Mouse (Mus musculus) liver, embryonic 12.5 days (tissue): ENCODE results near the gene Msantd3. TPM values are rescaled to one million over a fixed set of nuclear protein-coding genes. Genes with fewer than 3 reads are reported as not detected.

Source experiments
- ATAC-seq: fragments of 200-750 bp; cut with Nextera tagmentation; 2 replicates; pipeline ENCODE4 v1.8.0; 2017; ENCODE audit warnings: moderate number of reproducible peaks, mild to moderate bottlenecking, moderate library complexity
- H3K27ac ChIP-seq: fragments of 300-500 bp; sonication (generic); 2 replicates; pipeline ENCODE4 v1.5.1; 2016; ENCODE audit warnings: mild to moderate bottlenecking
- H3K27me3 ChIP-seq: fragments of 300-500 bp; sonication (generic); replicated peaks from 2 replicates; pipeline ENCODE4 v1.6.1; 2016; ENCODE audit warnings: mild to moderate bottlenecking, moderate library complexity
- H3K36me3 ChIP-seq: fragments of 300-500 bp; sonication (generic); 2 replicates; pipeline ENCODE4 v1.6.1; 2016; ENCODE audit warnings: mild to moderate bottlenecking, moderate library complexity
- H3K4me1 ChIP-seq: fragments of 300-500 bp; sonication (generic); 2 replicates; pipeline ENCODE4 v1.6.1; 2016
- H3K4me2 ChIP-seq: fragments of 300-500 bp; sonication (generic); 2 replicates; pipeline ENCODE4 v1.6.1; 2016; ENCODE audit warnings: mild to moderate bottlenecking, moderate library complexity
- H3K4me3 ChIP-seq: fragments of 300-500 bp; sonication (generic); 2 replicates; pipeline ENCODE4 v1.5.1; 2016; ENCODE audit warnings: mild to moderate bottlenecking, moderate library complexity
- H3K9ac ChIP-seq: fragments of 300-500 bp; sonication (generic); 2 replicates; pipeline ENCODE4 v1.6.1; 2016; ENCODE audit warnings: mild to moderate bottlenecking, moderate library complexity
- H3K9me3 ChIP-seq: fragments of 300-500 bp; sonication (generic); replicated peaks from 2 replicates; pipeline ENCODE4 v1.6.1; 2016; ENCODE audit warnings: mild to moderate bottlenecking, moderate library complexity
- WGBS: fragments of 180-500 bp; shearing (Covaris S2); methylation state at CpG from one replicate; pipeline ENCODE4 v1.1.7; 2016; ENCODE audit not compliant: insufficient replicate concordance; 5-methylcytosine and 5-hydroxymethylcytosine counted together
- polyA plus RNA-seq: library from polyadenylated mRNA; unstranded; fragments of >200 nt; fragmentation: Nextera tagmentation; extraction: Ambion mirVana; gene quantifications from 2 replicates; pipeline ENCODE4 v1.2.1, GENCODE M21; 2016

The Msantd3 gene
- polyA plus RNA-seq, 1 experiment from 2014 or later, result 4.7 TPM

GRCm38 (mm10) chr4:48586099-48586821 lies 46.5 kb downstream of the Msantd3 start:
- H3K9ac ChIP-seq, result peak overlapping the region; percentile 72; the same call in 1 of the 2 replicates
- no peak overlapping the region for H3K27ac ChIP-seq

DNA sequence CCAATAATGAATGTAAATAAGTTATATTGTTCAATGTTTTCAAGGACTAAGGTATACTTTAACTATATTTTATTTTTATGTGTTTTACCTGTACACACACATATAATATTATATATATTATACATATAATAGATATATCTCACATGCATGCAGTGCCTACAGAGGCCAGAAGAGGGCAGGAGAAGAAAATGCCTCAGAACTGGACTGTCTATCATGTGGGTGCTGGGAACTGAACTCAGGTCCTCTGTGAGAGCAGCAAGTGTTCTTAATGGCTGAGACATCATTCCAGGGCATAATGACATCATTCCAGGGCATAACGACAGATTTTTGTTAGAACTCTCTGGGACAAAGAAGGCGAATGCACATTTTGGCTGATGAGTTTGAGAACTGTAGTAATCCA lies 47.8 kb downstream of the Msantd3 start:
- 77% methylated on average over 2 of the region's 2 CpGs for WGBS
- Histone ChIP-seq H3K4me1 (peaks cover 16% of the 10 kb centered on the region; the same call in 1 of the 2 replicates), H3K36me3 (no peaks in the 10 kb centered on the region), H3K4me3 (no peak overlapping the region), H3K9me3 (no peaks in the 10 kb centered on the region), H3K27me3 (peaks cover 29% of the 10 kb centered on the region), H3K27ac (no peak overlapping the region), H3K4me2 (no peak overlapping the region), H3K9ac (no peak overlapping the region)
- ATAC-seq, result no peak

More at GRCm38 (mm10) chr4:48586099-48586821, 46.5 kb downstream of the Msantd3 start:
- Histone ChIP-seq H3K9me3 (no peaks in the 10 kb centered on the region), H3K4me2 (peak overlapping the region; percentile 84), H3K4me1 (peaks cover 16% of the 10 kb centered on the region; the same call in 1 of the 2 replicates), H3K4me3 (peak overlapping the region; percentile 69), H3K27me3 (peaks cover 29% of the 10 kb centered on the region), H3K36me3 (no peaks in the 10 kb centered on the region)
- peak; percentile 36 for ATAC-seq
- 16% methylated on average over 11 of the region's 12 CpGs for WGBS

DNA sequence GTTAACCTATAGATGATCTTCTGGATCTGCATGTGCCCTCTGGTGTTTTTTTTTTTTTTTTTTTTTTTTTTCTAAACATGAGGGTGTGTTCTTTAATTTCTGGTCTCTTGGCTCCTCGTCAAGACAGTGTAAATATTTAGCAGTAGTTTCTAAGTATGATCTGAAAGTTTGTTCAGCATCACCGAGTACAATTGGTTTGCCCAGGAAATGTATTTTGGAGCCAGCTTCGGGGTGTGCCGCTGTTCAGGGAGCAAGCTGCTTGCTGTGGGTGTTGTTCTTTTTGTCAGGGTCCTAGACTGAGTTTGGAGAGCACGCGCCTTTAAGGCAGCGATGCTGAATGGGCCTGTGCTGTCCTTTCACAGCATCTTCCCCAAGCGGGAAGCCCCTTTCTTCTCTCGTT lies 48.8 kb downstream of the Msantd3 start:
- no peaks in the 10 kb centered on the region for H3K36me3 ChIP-seq
- H3K9ac ChIP-seq, result no peak overlapping the region
- H3K27me3 ChIP-seq, result peaks cover 29% of the 10 kb centered on the region
- ATAC-seq, result no peak
- no peak overlapping the region for H3K4me2 ChIP-seq
- H3K4me1 ChIP-seq, result peaks cover 16% of the 10 kb centered on the region; the same call in 1 of the 2 replicates
- WGBS, result 64% methylated on average over 9 of the region's 9 CpGs
- H3K9me3 ChIP-seq, result no peaks in the 10 kb centered on the region
- H3K4me3 ChIP-seq, result no peak overlapping the region
- no peak overlapping the region for H3K27ac ChIP-seq

DNA sequence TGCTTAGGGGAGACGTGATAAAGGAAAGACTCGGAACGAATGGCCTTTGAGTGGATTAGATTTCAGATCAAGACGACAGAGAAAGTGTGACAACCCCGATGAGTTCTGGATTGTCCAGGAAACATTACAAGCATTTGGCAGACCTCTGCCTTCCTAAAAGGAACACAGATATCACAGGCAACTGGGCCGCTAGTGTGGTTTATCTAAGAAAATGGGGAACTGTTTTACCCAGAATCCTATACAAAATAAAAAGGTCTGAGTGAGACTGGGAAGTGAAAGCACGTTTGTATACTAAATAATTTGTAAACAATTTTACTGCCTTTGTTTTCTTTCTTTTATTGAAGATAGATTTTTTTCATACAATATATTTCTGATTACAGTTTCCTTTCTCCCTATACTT lies 51.1 kb downstream of the Msantd3 start:
- H3K4me3 ChIP-seq, result no peak overlapping the region
- H3K4me1 ChIP-seq, result 0 out of 2 replicates have a peak, but pooled peaks cover 9% of the 10 kb centered on the region
- H3K27ac ChIP-seq, result no peak overlapping the region
- H3K9ac ChIP-seq, result no peak overlapping the region
- H3K4me2 ChIP-seq, result no peak overlapping the region
- 44% methylated on average over 7 of the region's 7 CpGs for WGBS
- H3K36me3 ChIP-seq, result no peaks in the 10 kb centered on the region
- no peak for ATAC-seq
- H3K9me3 ChIP-seq, result no peaks in the 10 kb centered on the region
- H3K27me3 ChIP-seq, result peaks cover 9% of the 10 kb centered on the region

GRCm38 (mm10) chr4:48591390-48591789 lies 51.7 kb downstream of the Msantd3 start:
- Histone ChIP-seq H3K4me1 (0 out of 2 replicates have a peak, but pooled peaks cover 3% of the 10 kb centered on the region), H3K36me3 (no peaks in the 10 kb centered on the region), H3K9me3 (no peaks in the 10 kb centered on the region), H3K4me2 (no peak overlapping the region), H3K4me3 (no peak overlapping the region), H3K9ac (no peak overlapping the region), H3K27ac (no peak overlapping the region), H3K27me3 (peaks cover 3% of the 10 kb centered on the region)
- no peak for ATAC-seq
- 82% methylated on average over 3 of the region's 3 CpGs for WGBS

DNA sequence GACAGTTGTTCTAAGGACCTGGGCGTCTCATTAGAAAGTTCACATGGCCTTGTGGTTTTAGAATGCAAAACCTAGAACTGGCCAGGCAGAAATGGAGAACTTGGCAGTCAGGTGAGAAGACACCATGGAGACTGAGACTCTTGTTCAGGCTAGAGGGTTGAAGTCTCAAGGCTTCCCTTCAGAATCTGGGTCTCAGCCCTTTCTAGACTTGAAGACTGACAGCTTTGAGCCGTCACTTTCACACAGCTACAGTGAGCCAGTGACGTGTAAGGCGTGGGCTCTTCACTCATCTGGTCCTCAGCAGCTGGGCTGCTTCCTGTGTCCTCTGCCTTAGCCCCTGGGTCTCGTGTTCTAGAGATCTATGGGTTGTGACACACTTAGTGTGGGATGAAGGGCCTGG lies 52.6 kb downstream of the Msantd3 start:
- no peaks in the 10 kb centered on the region for H3K4me1 ChIP-seq
- no peak overlapping the region for H3K4me3 ChIP-seq
- H3K36me3 ChIP-seq, result no peaks in the 10 kb centered on the region
- 37% methylated on average over 5 of the region's 5 CpGs for WGBS
- no peak overlapping the region for H3K4me2 ChIP-seq
- H3K9ac ChIP-seq, result no peak overlapping the region
- ATAC-seq, result no peak
- no peak overlapping the region for H3K27ac ChIP-seq
- H3K27me3 ChIP-seq, result no peaks in the 10 kb centered on the region
- no peaks in the 10 kb centered on the region for H3K9me3 ChIP-seq

GRCm38 (mm10) chr4:48592844-48593243 lies 53.1 kb downstream of the Msantd3 start:
- no peak overlapping the region for H3K9ac ChIP-seq
- H3K36me3 ChIP-seq, result no peaks in the 10 kb centered on the region
- no peak for ATAC-seq
- no peaks in the 10 kb centered on the region for H3K9me3 ChIP-seq
- no peak overlapping the region for H3K4me2 ChIP-seq
- no peak overlapping the region for H3K4me3 ChIP-seq
- H3K27ac ChIP-seq, result no peak overlapping the region
- 80% methylated on average over 7 of the region's 7 CpGs for WGBS
- no peaks in the 10 kb centered on the region for H3K4me1 ChIP-seq
- no peaks in the 10 kb centered on the region for H3K27me3 ChIP-seq

GRCm38 (mm10) chr4:48596111-48596510 lies 56.4 kb downstream of the Msantd3 start:
- ATAC-seq, result no peak
- 82% methylated on average over 7 of the region's 7 CpGs for WGBS
- no peaks in the 10 kb centered on the region for H3K36me3 ChIP-seq
- no peak overlapping the region for H3K4me3 ChIP-seq
- H3K4me1 ChIP-seq, result no peaks in the 10 kb centered on the region
- no peak overlapping the region for H3K27ac ChIP-seq
- H3K4me2 ChIP-seq, result no peak overlapping the region
- H3K27me3 ChIP-seq, result no peaks in the 10 kb centered on the region
- H3K9me3 ChIP-seq, result no peaks in the 10 kb centered on the region
- no peak overlapping the region for H3K9ac ChIP-seq

- Histone ChIP-seq H3K27ac (no peak overlapping the region), H3K4me1 (no peaks in the 10 kb centered on the region), H3K27me3 (no peaks in the 10 kb centered on the region), H3K36me3 (no peaks in the 10 kb centered on the region), H3K4me3 (no peak overlapping the region), H3K9ac (no peak overlapping the region), H3K9me3 (no peaks in the 10 kb centered on the region), H3K4me2 (no peak overlapping the region)
- no peak for ATAC-seq
- WGBS, result 76% methylated on average over 3 of the region's 3 CpGs
These were observed 65.9 kb downstream of the Msantd3 start for GRCm38 (mm10) chr4:48605650-48606049.

GRCm38 (mm10) chr4:48609485-48609884 lies 69.8 kb downstream of the Msantd3 start:
- Histone ChIP-seq H3K27ac (no peak overlapping the region), H3K9ac (no peak overlapping the region)
- 78% methylated on average over 9 of the region's 9 CpGs for WGBS

DNA sequence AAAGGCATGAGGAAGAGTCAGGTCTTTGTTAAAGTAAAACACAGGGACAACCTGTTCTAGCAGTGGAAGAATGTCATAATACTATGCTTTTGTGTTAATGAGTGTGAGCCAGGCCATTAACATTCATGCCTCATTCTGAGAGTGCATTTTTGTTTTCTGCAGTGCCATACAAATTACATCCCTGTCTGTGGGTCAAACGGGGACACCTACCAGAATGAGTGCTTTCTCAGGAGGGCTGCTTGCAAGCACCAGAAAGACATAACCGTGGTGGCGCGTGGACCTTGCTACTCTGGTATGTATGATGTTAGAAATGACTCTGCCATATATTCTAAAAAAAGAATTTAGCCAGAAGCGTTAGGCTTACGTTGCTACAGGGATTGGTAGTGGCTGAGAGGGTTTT lies 70.5 kb downstream of the Msantd3 start:
- Histone ChIP-seq H3K4me3 (no peak overlapping the region), H3K27me3 (no peaks in the 10 kb centered on the region), H3K9ac (no peak overlapping the region), H3K27ac (no peak overlapping the region), H3K4me2 (no peak overlapping the region), H3K36me3 (no peaks in the 10 kb centered on the region), H3K4me1 (no peaks in the 10 kb centered on the region), H3K9me3 (no peaks in the 10 kb centered on the region)
- WGBS, result 82% methylated on average over 6 of the region's 6 CpGs
- no peak for ATAC-seq

More at GRCm38 (mm10) chr4:48609485-48609884, 69.8 kb downstream of the Msantd3 start:
- ATAC-seq, result no peak
- no peaks in the 10 kb centered on the region for H3K4me1 ChIP-seq
- H3K9me3 ChIP-seq, result no peaks in the 10 kb centered on the region
- H3K27me3 ChIP-seq, result no peaks in the 10 kb centered on the region
- H3K36me3 ChIP-seq, result no peaks in the 10 kb centered on the region
- no peak overlapping the region for H3K4me2 ChIP-seq
- H3K4me3 ChIP-seq, result no peak overlapping the region
